Mouse (Mus musculus): ENCODE measurements around the gene Pknox1. TPM values are rescaled to one million over a fixed set of nuclear protein-coding genes. Genes with fewer than 3 reads are reported as not detected.

Gene Pknox1
- polyA plus RNA-seq, 1 experiment: 15.3 TPM

DNA sequence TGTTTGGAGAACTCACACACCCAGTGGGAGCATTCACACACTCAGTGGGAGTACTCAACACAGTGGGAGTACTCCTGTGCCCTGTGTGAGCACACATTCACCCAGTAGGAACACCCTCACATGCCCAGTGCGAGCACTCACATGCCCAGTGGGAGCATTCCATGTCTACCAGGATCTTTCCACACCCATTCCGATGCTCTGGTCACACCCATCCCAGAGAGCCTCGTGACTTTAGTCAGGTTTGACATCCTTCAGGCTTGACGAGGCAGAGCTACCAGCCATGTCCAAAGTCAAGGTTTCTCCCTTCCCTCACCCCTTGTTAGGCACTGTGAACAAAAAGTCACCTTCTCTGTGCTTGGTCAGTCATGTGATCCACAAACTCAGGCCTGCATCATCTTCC, 29.2 kb upstream of the Pknox1 start:
- Histone ChIP-seq H3K27me3 (ENCODE audit: control insufficient read depth, insufficient read depth, insufficient read length) (no peaks in the 10 kb centered on the region), H3K4me2 (ENCODE audit: low read depth) (no peak overlapping the region), H3K36me3 (ENCODE audit: control insufficient read depth, insufficient read depth) (peaks cover 5% of the 10 kb centered on the region), H3K79me2 (ENCODE audit: control insufficient read depth, insufficient read depth) (no peaks in the 10 kb centered on the region), H3ac (ENCODE audit: control insufficient read depth, insufficient read length) (no peak overlapping the region), H3K4me3 (no peak overlapping the region)
- TF ChIP-seq USF1 (IDR thresholded peaks at IDR 0.05; ENCODE audit: low read depth): peak; percentile 41
- TF ChIP-seq TCF12 (IDR thresholded peaks at IDR 0.05; ENCODE audit: insufficient read depth, poor library complexity, severe bottlenecking): no peak

DNA sequence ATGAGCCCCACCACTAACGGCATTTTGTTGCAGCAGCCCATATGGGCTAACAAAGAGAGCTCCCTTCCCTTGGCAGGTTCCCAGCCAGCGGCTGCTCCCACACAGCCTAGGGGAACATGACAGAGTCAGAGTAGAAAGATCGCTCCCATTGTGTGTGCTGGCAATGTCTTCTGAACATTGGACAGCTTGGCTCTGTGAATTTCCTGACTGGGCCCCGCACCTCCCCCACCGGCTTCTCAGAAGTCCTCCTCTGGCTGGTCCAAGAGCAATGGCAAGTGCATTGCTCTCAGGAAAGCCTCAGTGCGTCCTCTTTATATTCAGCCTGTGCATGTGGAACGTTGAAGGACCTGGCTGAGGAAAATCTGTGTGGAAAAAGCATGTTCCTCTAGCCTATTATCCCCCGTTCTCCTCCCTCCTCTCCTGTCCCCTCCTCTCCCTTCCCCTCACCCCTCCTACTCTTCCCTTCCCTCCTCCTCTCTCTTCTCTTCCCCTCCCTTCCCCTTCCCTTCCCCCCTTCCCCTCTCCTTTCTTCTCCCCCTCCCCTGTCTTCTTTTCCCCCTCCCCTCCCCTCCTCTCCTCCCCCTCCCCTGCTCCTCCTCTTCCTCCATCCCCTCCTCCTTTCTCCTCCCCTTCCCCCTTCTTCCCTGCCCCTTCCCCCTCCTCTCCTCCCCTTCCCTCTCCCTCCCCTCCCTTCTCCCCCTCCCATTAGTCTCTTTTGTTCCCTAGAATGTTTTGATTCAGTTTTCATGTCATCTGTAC, 28.5 kb upstream of the Pknox1 start:
- no peak overlapping the region for H3ac ChIP-seq (ENCODE audit: control insufficient read depth, insufficient read length)
- no peaks in the 10 kb centered on the region for H3K79me2 ChIP-seq (ENCODE audit: control insufficient read depth, insufficient read depth)
- peaks cover 4% of the 10 kb centered on the region for H3K36me3 ChIP-seq (ENCODE audit: control insufficient read depth, insufficient read depth)
- H3K4me3 ChIP-seq: no peak overlapping the region
- no peak overlapping the region for H3K4me2 ChIP-seq (ENCODE audit: low read depth)
- TF ChIP-seq MAX (IDR thresholded peaks at IDR 0.05; ENCODE audit: low read depth) (no peak), REST (IDR thresholded peaks at IDR 0.05; ENCODE audit: insufficient read depth, insufficient read length) (no peak), TCF3 (IDR thresholded peaks at IDR 0.05; ENCODE audit: insufficient read length, low read depth) (no peak), MYOG (IDR thresholded peaks at IDR 0.05; ENCODE audit: control insufficient read depth in 1 of 3, insufficient read depth in 1 of 3, insufficient read length in 2 of 3, low read depth in 2 of 3) (no peak), TCF12 (IDR thresholded peaks at IDR 0.05; ENCODE audit: insufficient read depth, poor library complexity, severe bottlenecking) (no peak), CEBPB (IDR thresholded peaks at IDR 0.05; ENCODE audit: insufficient read depth, poor library complexity, severe bottlenecking) (no peak), MYOD1 (IDR thresholded peaks at IDR 0.05; ENCODE audit: control insufficient read depth in 1 of 3, insufficient read length in 2 of 3, low read depth in 2 of 3) (no peak), SRF (IDR thresholded peaks at IDR 0.05; ENCODE audit: control insufficient read depth, insufficient read length, low read depth) (no peak), E2F4 (IDR thresholded peaks at IDR 0.05; ENCODE audit: insufficient read depth) (no peak), POLR2AphosphoS2 (IDR thresholded peaks at IDR 0.05; ENCODE audit: insufficient read length, low read depth) (no peak), USF1 (IDR thresholded peaks at IDR 0.05; ENCODE audit: low read depth) (no peak), POLR2A (IDR thresholded peaks at IDR 0.05; ENCODE audit: insufficient read length, low read depth) (no peak)
- no peaks in the 10 kb centered on the region for H3K27me3 ChIP-seq (ENCODE audit: control insufficient read depth, insufficient read depth, insufficient read length)

DNA sequence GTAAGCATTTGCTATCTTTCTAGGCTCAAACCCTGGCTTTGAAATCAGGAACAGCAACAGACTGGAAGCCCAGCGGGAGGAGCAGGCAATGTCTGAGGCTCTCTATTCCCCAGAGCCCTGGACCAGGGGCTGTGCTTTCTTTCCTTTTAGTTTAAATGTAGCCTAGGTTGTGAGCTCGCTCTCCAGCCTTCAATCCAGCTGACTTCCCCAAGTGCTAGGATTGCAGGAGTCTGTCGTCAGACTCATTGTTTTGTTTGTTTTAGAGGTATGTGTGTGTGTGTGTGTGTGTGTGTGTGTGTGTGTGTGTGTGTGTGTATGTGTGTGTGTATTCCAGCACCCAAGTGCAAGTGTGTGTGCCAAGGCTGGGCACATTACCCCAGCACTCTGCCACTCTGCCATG, 24.4 kb upstream of the Pknox1 start:
- Histone ChIP-seq H3K4me3 (no peak overlapping the region), H3ac (ENCODE audit: control insufficient read depth, insufficient read length) (no peak overlapping the region), H3K27me3 (ENCODE audit: control insufficient read depth, insufficient read depth, insufficient read length) (no peaks in the 10 kb centered on the region), H3K4me2 (ENCODE audit: low read depth) (no peak overlapping the region), H3K36me3 (ENCODE audit: control insufficient read depth, insufficient read depth) (no peaks in the 10 kb centered on the region), H3K79me2 (ENCODE audit: control insufficient read depth, insufficient read depth) (no peaks in the 10 kb centered on the region)
- TF ChIP-seq USF1 (IDR thresholded peaks at IDR 0.05; ENCODE audit: low read depth): no peak
- peak; percentile 81; the same call in 1 of the 2 replicates for TF ChIP-seq CEBPB (IDR thresholded peaks at IDR 0.05; ENCODE audit: insufficient read depth, poor library complexity, severe bottlenecking)

DNA sequence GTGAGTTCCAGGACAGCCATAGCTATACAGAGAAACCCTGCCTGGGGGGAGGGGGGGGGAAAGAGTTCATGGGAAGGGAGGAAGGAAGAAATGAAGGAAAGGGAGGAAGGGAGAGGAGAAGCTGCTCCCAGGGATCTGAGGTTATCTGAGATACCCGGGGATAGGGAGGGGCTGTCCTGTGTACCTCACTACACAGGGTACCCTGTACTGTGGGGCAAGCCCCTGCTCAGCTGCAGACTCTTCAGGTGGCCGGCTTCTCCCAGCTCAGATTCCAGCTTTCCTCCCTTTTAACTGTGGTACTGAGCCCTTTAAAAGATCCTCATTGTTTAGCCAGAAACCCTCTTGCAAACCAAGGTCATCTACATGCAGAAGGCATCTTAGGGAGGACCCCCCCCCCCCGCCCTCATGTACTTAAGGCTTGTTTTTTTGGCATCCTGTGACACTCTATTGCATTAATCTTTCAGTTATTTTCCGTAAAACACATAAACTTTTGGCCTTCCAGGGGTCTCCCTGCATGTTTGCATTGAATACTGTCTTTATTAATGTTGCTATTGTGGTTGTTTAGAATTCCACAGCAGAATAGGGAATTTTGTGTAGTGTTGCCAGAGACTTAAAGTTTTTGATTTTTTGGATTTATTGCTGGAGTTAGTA, 23.6 kb upstream of the Pknox1 start:
- no peak overlapping the region for H3K4me3 ChIP-seq
- H3K79me2 ChIP-seq (ENCODE audit: control insufficient read depth, insufficient read depth): no peaks in the 10 kb centered on the region
- H3K36me3 ChIP-seq (ENCODE audit: control insufficient read depth, insufficient read depth): no peaks in the 10 kb centered on the region
- H3K4me2 ChIP-seq (ENCODE audit: low read depth): peak overlapping the region; percentile 55
- H3ac ChIP-seq (ENCODE audit: control insufficient read depth, insufficient read length): no peak overlapping the region
- no peak for TF ChIP-seq TCF3 (IDR thresholded peaks at IDR 0.05; ENCODE audit: insufficient read length, low read depth)
- no peak for TF ChIP-seq SRF (IDR thresholded peaks at IDR 0.05; ENCODE audit: control insufficient read depth, insufficient read length, low read depth)
- no peak for TF ChIP-seq CEBPB (IDR thresholded peaks at IDR 0.05; ENCODE audit: insufficient read depth, poor library complexity, severe bottlenecking)
- no peak for TF ChIP-seq POLR2AphosphoS2 (IDR thresholded peaks at IDR 0.05; ENCODE audit: insufficient read length, low read depth)
- TF ChIP-seq MYOG (IDR thresholded peaks at IDR 0.05; ENCODE audit: control insufficient read depth in 1 of 3, insufficient read depth in 1 of 3, insufficient read length in 2 of 3, low read depth in 2 of 3): no peak
- no peak for TF ChIP-seq USF1 (IDR thresholded peaks at IDR 0.05; ENCODE audit: low read depth)
- TF ChIP-seq REST (IDR thresholded peaks at IDR 0.05; ENCODE audit: insufficient read depth, insufficient read length): no peak
- H3K27me3 ChIP-seq (ENCODE audit: control insufficient read depth, insufficient read depth, insufficient read length): no peaks in the 10 kb centered on the region

DNA sequence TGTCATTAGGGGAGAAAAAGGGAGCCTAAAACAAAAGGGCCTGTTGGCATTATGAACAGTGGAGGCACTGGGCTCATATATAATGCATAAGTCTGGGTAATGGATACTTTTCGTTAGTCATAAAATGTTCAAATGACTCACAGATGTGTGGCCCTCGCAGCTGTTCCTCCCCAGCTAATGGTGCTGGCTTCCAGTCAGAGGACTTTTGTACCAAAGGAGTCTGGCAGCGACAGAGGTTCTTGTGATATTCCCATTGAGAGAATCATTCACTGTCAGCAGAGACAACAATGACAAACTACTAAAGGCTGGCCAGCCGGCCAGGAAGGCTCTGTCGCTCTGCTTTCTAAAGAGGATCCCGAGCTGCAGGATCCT, 23.1 kb upstream of the Pknox1 start:
- H3ac ChIP-seq (ENCODE audit: control insufficient read depth, insufficient read length): no peak overlapping the region
- H3K79me2 ChIP-seq (ENCODE audit: control insufficient read depth, insufficient read depth): no peaks in the 10 kb centered on the region

More for the DNA sequence above, 23.1 kb upstream of the Pknox1 start:
- H3K4me2 ChIP-seq (ENCODE audit: low read depth): peak overlapping the region; percentile 55
- no peaks in the 10 kb centered on the region for H3K36me3 ChIP-seq (ENCODE audit: control insufficient read depth, insufficient read depth)
- H3K4me3 ChIP-seq: no peak overlapping the region
- TF ChIP-seq USF1 (IDR thresholded peaks at IDR 0.05; ENCODE audit: low read depth): no peak
- no peak for TF ChIP-seq E2F4 (IDR thresholded peaks at IDR 0.05; ENCODE audit: insufficient read depth)
- TF ChIP-seq TCF12 (IDR thresholded peaks at IDR 0.05; ENCODE audit: insufficient read depth, poor library complexity, severe bottlenecking): peak; percentile 77
- TF ChIP-seq REST (IDR thresholded peaks at IDR 0.05; ENCODE audit: insufficient read depth, insufficient read length): no peak
- TF ChIP-seq MYOD1 (IDR thresholded peaks at IDR 0.05; ENCODE audit: control insufficient read depth in 1 of 3, insufficient read length in 2 of 3, low read depth in 2 of 3): peak; percentile 38 to 93 (median 92)
- no peak for TF ChIP-seq SRF (IDR thresholded peaks at IDR 0.05; ENCODE audit: control insufficient read depth, insufficient read length, low read depth)
- TF ChIP-seq POLR2AphosphoS2 (IDR thresholded peaks at IDR 0.05; ENCODE audit: insufficient read length, low read depth): no peak
- TF ChIP-seq TCF3 (IDR thresholded peaks at IDR 0.05; ENCODE audit: insufficient read length, low read depth): no peak
- peak; percentile 29 to 82 (median 69) for TF ChIP-seq MYOG (IDR thresholded peaks at IDR 0.05; ENCODE audit: control insufficient read depth in 1 of 3, insufficient read depth in 1 of 3, insufficient read length in 2 of 3, low read depth in 2 of 3)
- no peak for TF ChIP-seq POLR2A (IDR thresholded peaks at IDR 0.05; ENCODE audit: insufficient read length, low read depth)
- no peak for TF ChIP-seq CEBPB (IDR thresholded peaks at IDR 0.05; ENCODE audit: insufficient read depth, poor library complexity, severe bottlenecking)
- TF ChIP-seq MAX (IDR thresholded peaks at IDR 0.05; ENCODE audit: low read depth): no peak
- no peaks in the 10 kb centered on the region for H3K27me3 ChIP-seq (ENCODE audit: control insufficient read depth, insufficient read depth, insufficient read length)

Data from myocyte (in vitro differentiated cells).